Mouse (Mus musculus) T-helper 1 cell (primary cell): ENCODE data around the gene Rgs19.

ENCODE experiments used
- in situ Hi-C: fragments of 300-600 bp; cut with MboI, MseI; formaldehyde crosslinking; loops from one replicate; pipeline ENCODE4 v1.15.1; 2025; ENCODE audit warnings: high pct_unique_total_duplicates

Rgs19 gene

GRCm38 (mm10) chr2:181656734-181657133, 37.0 kb downstream of the Rgs19 start, which contains the start of gene Gm29797:
Gene Gm29797, plus strand, starts transcription at chr2:181657034.
- in situ Hi-C loops: no loop called here

GRCm38 (mm10) chr2:181653523-181653922, 40.3 kb downstream of the Rgs19 start:
- in situ Hi-C loops: no loop called here

- in situ Hi-C loops: no loop called here
These were observed 40.7 kb downstream of the Rgs19 start for GRCm38 (mm10) chr2:181653065-181653464.

GRCm38 (mm10) chr2:181648926-181649325, 44.9 kb downstream of the Rgs19 start:
- in situ Hi-C loops: no loop called here

GRCm38 (mm10) chr2:181646626-181647472, 46.9 kb downstream of the Rgs19 start:
- in situ Hi-C loops: no loop called here

- in situ Hi-C loops: no loop called here
These were observed 48.1 kb downstream of the Rgs19 start for GRCm38 (mm10) chr2:181645666-181646065.

- in situ Hi-C loops: loop anchor here (5.0 kb wide), 1 partner anchor 48 kb away; the partner anchor contains the start of gene Rgs19
These were observed 49.4 kb downstream of the Rgs19 start for GRCm38 (mm10) chr2:181644361-181644760.
